Mouse (Mus musculus): ENCODE results near the gene Rasd2.

Rasd2 gene

GRCm38 (mm10) chr8:75222665-75223064 is 8.9 kb downstream of the Rasd2 start:
- no peak for DNase-seq

- no peak for DNase-seq
Measured at GRCm38 (mm10) chr8:75226773-75227172, 13.0 kb downstream of the Rasd2 start.

- no peak for DNase-seq
Measured at GRCm38 (mm10) chr8:75233915-75234554, 20.3 kb downstream of the Rasd2 start.

- DNase-seq = no peak
Measured at GRCm38 (mm10) chr8:75247331-75247730, 33.6 kb downstream of the Rasd2 start.

GRCm38 (mm10) chr8:75249186-75249585 is 35.4 kb downstream of the Rasd2 start:
- DNase-seq = no peak

- DNase-seq = no peak
Measured at GRCm38 (mm10) chr8:75254027-75254426, 40.3 kb downstream of the Rasd2 start.

- no peak for DNase-seq
Measured at GRCm38 (mm10) chr8:75255635-75256034, 41.9 kb downstream of the Rasd2 start.

GRCm38 (mm10) chr8:75272166-75272565 is 58.4 kb downstream of the Rasd2 start:
- DNase-seq = no peak
